Mouse (Mus musculus) intestine, postnatal 0 days (tissue): ENCODE measurements around the gene Kcnma1. TPM values are rescaled to one million over a fixed set of nuclear protein-coding genes. Genes with fewer than 3 reads are reported as not detected.

Experiments used
- ATAC-seq: fragments of 200-750 bp; cut with Nextera tagmentation; 2 replicates; pipeline ENCODE4 v1.8.0; 2017; ENCODE audit warnings: mild to moderate bottlenecking, moderate TSS enrichment, moderate library complexity
- H3K27ac ChIP-seq: fragments of 300-500 bp; sonication (generic); 2 replicates; pipeline ENCODE4 v1.5.1; 2014; ENCODE audit warnings: mild to moderate bottlenecking, low read depth, low read length, moderate library complexity
- H3K27me3 ChIP-seq: fragments of 300-500 bp; sonication (generic); replicated peaks from 2 replicates; pipeline ENCODE4 v1.6.1; 2014; ENCODE audit warnings: low read length, mixed read lengths; ENCODE audit not compliant: control insufficient read depth, insufficient read depth
- H3K36me3 ChIP-seq: fragments of 300-500 bp; sonication (generic); 2 replicates; pipeline ENCODE4 v1.6.1; 2014; ENCODE audit warnings: mild to moderate bottlenecking, moderate library complexity; ENCODE audit not compliant: control insufficient read depth, insufficient read depth
- H3K4me1 ChIP-seq: fragments of 300-500 bp; sonication (generic); replicated peaks from 2 replicates; pipeline ENCODE4 v1.6.1; 2014; ENCODE audit warnings: antibody characterized with exemption, low read length, mixed read lengths; ENCODE audit not compliant: control insufficient read depth, insufficient read depth
- H3K4me2 ChIP-seq: fragments of 300-500 bp; sonication (generic); replicated peaks from 2 replicates; pipeline ENCODE4 v1.6.1; 2014; ENCODE audit warnings: low read depth, mild to moderate bottlenecking, moderate library complexity
- H3K4me3 ChIP-seq: fragments of 300-500 bp; sonication (generic); 2 replicates; pipeline ENCODE4 v1.5.1; 2014; ENCODE audit warnings: low read depth, low read length
- H3K9ac ChIP-seq: fragments of 300-500 bp; sonication (generic); 2 replicates; pipeline ENCODE4 v1.6.1; 2014; ENCODE audit warnings: mild to moderate bottlenecking, low read depth, low read length
- H3K9me3 ChIP-seq: fragments of 300-500 bp; sonication (generic); 2 replicates; pipeline ENCODE4 v1.6.1; 2016; ENCODE audit warnings: mixed run types; ENCODE audit not compliant: control insufficient read depth
- CTCF ChIP-seq: sonication (generic); IDR thresholded peaks from 2 replicates; pipeline ENCODE4 v1.5.1; 2016; ENCODE audit warnings: low read depth, mild to moderate bottlenecking, control low read depth, antibody characterized with exemption, moderate library complexity
- WGBS: fragments of 180-500 bp; shearing (Covaris S2); extraction: QIAGEN DNeasy Blood & Tissue Kit; methylation state at CpG from one replicate; pipeline ENCODE4 v1.1.7; 2014; 5-methylcytosine and 5-hydroxymethylcytosine counted together
- polyA plus RNA-seq: library from polyadenylated mRNA; unstranded; fragments of >200 nt; fragmentation: Nextera tagmentation; extraction: Ambion mirVana; gene quantifications from 2 replicates; pipeline ENCODE4 v1.2.1, GENCODE M21; 2015

The Kcnma1 gene
- polyA plus RNA-seq, 1 experiment from 2014 or later: 6.7 TPM

- no peak overlapping the region for H3K4me3 ChIP-seq
- no peak overlapping the region for H3K27ac ChIP-seq
- no peaks in the 10 kb centered on the region for H3K4me1 ChIP-seq
- no peaks in the 10 kb centered on the region for H3K36me3 ChIP-seq
- H3K9me3 ChIP-seq: no peaks in the 10 kb centered on the region
- 45% methylated on average over 11 of the region's 11 CpGs for WGBS
- no peak overlapping the region for H3K9ac ChIP-seq
- H3K27me3 ChIP-seq: no peaks in the 10 kb centered on the region
- TF ChIP-seq CTCF: no peak
- H3K4me2 ChIP-seq: no peak overlapping the region
- ATAC-seq: no peak
Measured at GRCm38 (mm10) chr14:23360491-23360995, 653.7 kb downstream of the Kcnma1 start.

GRCm38 (mm10) chr14:23358776-23359175, 655.5 kb downstream of the Kcnma1 start:
- Histone ChIP-seq H3K27me3 (no peaks in the 10 kb centered on the region), H3K4me1 (no peaks in the 10 kb centered on the region), H3K36me3 (no peaks in the 10 kb centered on the region), H3K4me2 (no peak overlapping the region), H3K9ac (no peak overlapping the region), H3K27ac (no peak overlapping the region), H3K9me3 (no peaks in the 10 kb centered on the region), H3K4me3 (no peak overlapping the region)
- no peak for TF ChIP-seq CTCF
- WGBS: 94% methylated on average over 6 of the region's 6 CpGs
- ATAC-seq: no peak

GRCm38 (mm10) chr14:23357529-23358278, 656.6 kb downstream of the Kcnma1 start:
- no peak for TF ChIP-seq CTCF
- Histone ChIP-seq H3K4me2 (no peak overlapping the region), H3K4me1 (no peaks in the 10 kb centered on the region), H3K27ac (no peak overlapping the region), H3K36me3 (no peaks in the 10 kb centered on the region), H3K9ac (no peak overlapping the region), H3K27me3 (no peaks in the 10 kb centered on the region), H3K4me3 (no peak overlapping the region), H3K9me3 (no peaks in the 10 kb centered on the region)
- ATAC-seq: no peak
- WGBS: 80% methylated on average over 8 of the region's 8 CpGs

- Histone ChIP-seq H3K9ac (no peak overlapping the region), H3K4me3 (no peak overlapping the region), H3K36me3 (no peaks in the 10 kb centered on the region), H3K4me2 (no peak overlapping the region), H3K4me1 (no peaks in the 10 kb centered on the region), H3K27me3 (no peaks in the 10 kb centered on the region), H3K9me3 (no peaks in the 10 kb centered on the region), H3K27ac (no peak overlapping the region)
- 80% methylated on average over 3 of the region's 3 CpGs for WGBS
- no peak for TF ChIP-seq CTCF
- no peak for ATAC-seq
Measured at GRCm38 (mm10) chr14:23326786-23327185, 687.5 kb downstream of the Kcnma1 start.

- no peak overlapping the region for H3K27ac ChIP-seq
- no peak overlapping the region for H3K9ac ChIP-seq
- no peaks in the 10 kb centered on the region for H3K9me3 ChIP-seq
- 84% methylated on average over 5 of the region's 5 CpGs for WGBS
- no peak for TF ChIP-seq CTCF
- no peaks in the 10 kb centered on the region for H3K36me3 ChIP-seq
- H3K4me3 ChIP-seq: no peak overlapping the region
- no peak overlapping the region for H3K4me2 ChIP-seq
- ATAC-seq: no peak
- H3K27me3 ChIP-seq: no peaks in the 10 kb centered on the region
- no peaks in the 10 kb centered on the region for H3K4me1 ChIP-seq
Measured at GRCm38 (mm10) chr14:23305288-23305687, 709.0 kb downstream of the Kcnma1 start.

GRCm38 (mm10) chr14:23300443-23300842, 713.8 kb downstream of the Kcnma1 start:
- TF ChIP-seq CTCF: no peak
- no peaks in the 10 kb centered on the region for H3K9me3 ChIP-seq
- H3K4me2 ChIP-seq: no peak overlapping the region
- no peaks in the 10 kb centered on the region for H3K36me3 ChIP-seq
- no peak overlapping the region for H3K4me3 ChIP-seq
- no peak for ATAC-seq
- H3K27ac ChIP-seq: no peak overlapping the region
- H3K9ac ChIP-seq: no peak overlapping the region
- no peaks in the 10 kb centered on the region for H3K27me3 ChIP-seq
- no peaks in the 10 kb centered on the region for H3K4me1 ChIP-seq
- WGBS: 90% methylated on average over 2 of the region's 2 CpGs

- H3K9ac ChIP-seq: no peak overlapping the region
- TF ChIP-seq CTCF: no peak
Measured at GRCm38 (mm10) chr14:23290634-23291033, 723.7 kb downstream of the Kcnma1 start.

More at GRCm38 (mm10) chr14:23290634-23291033, 723.7 kb downstream of the Kcnma1 start:
- Histone ChIP-seq H3K4me3 (no peak overlapping the region), H3K4me1 (no peaks in the 10 kb centered on the region), H3K27me3 (no peaks in the 10 kb centered on the region), H3K9me3 (no peaks in the 10 kb centered on the region), H3K27ac (no peak overlapping the region), H3K4me2 (no peak overlapping the region), H3K36me3 (no peaks in the 10 kb centered on the region)
- WGBS: 64% methylated on average over 2 of the region's 2 CpGs
- ATAC-seq: no peak
